Mouse (Mus musculus): ENCODE results near the gene Tpra1. TPM values are rescaled to one million over a fixed set of nuclear protein-coding genes. Genes with fewer than 3 reads are reported as not detected.
A peak's percentile ranks its signal among the peaks of the same experiment; 100 is the strongest.

The Tpra1 gene
- polyA plus RNA-seq, 1 experiment from 2014 or later, result 41.4 TPM

GRCm38 (mm10) chr6:88873965-88874867 lies 27.8 kb upstream of the Tpra1 start:
- no peak overlapping the region for H3K27ac ChIP-seq

GRCm38 (mm10) chr6:88874868-88875508 lies 27.1 kb upstream of the Tpra1 start, which contains the start of gene Podxl2:
Gene Podxl2 (minus strand): TSS chr6:88875044.
- Histone ChIP-seq H3K4me3 (peak within 1 kb of the TSS; percentile 83), H3K9ac (peak within 1 kb of the TSS; percentile 83), H3K27me3 (peaks cover 21% of the 10 kb centered on the region), H3K4me2 (peak within 1 kb of the TSS; percentile 99), H3K9me3 (replicated peaks) (no peaks in the 10 kb centered on the region), H3K4me1 (replicated peaks) (peaks cover 18% of the 10 kb centered on the region), H3K27ac (no peak within 1 kb of the TSS), H3K36me3 (no peaks in the 10 kb centered on the region)
- WGBS, result 8% methylated on average over 60 of the region's 63 CpGs
- ATAC-seq (replicated peaks; ENCODE audit: insufficient number of reproducible peaks, insufficient read depth, low FRiP score, low read depth), result peak; percentile 77

More at GRCm38 (mm10) chr6:88873965-88874867, 27.8 kb upstream of the Tpra1 start:
- H3K4me3 ChIP-seq, result peak overlapping the region; percentile 83
- peak; percentile 44; the same call in 1 of the 2 replicates for ATAC-seq (replicated peaks; ENCODE audit: insufficient number of reproducible peaks, insufficient read depth, low FRiP score, low read depth)
- no peaks in the 10 kb centered on the region for H3K9me3 ChIP-seq (replicated peaks)
- 4% methylated on average over 67 of the region's 74 CpGs for WGBS
- H3K27me3 ChIP-seq, result peaks cover 21% of the 10 kb centered on the region
- peak overlapping the region; percentile 83 for H3K9ac ChIP-seq
- peak overlapping the region; percentile 99 for H3K4me2 ChIP-seq
- H3K4me1 ChIP-seq (replicated peaks), result peaks cover 18% of the 10 kb centered on the region
- no peaks in the 10 kb centered on the region for H3K36me3 ChIP-seq

- Histone ChIP-seq H3K36me3 (peaks cover 28% of the 10 kb centered on the region), H3K4me3 (no peak overlapping the region), H3K9ac (no peak overlapping the region), H3K9me3 (replicated peaks) (no peaks in the 10 kb centered on the region), H3K27ac (no peak overlapping the region), H3K27me3 (peaks cover 13% of the 10 kb centered on the region), H3K4me2 (no peak overlapping the region), H3K4me1 (replicated peaks) (peaks cover 6% of the 10 kb centered on the region)
- ATAC-seq (replicated peaks; ENCODE audit: insufficient number of reproducible peaks, insufficient read depth, low FRiP score, low read depth), result no peak
- 66% methylated on average over 4 of the region's 4 CpGs for WGBS
Observed at GRCm38 (mm10) chr6:88879471-88879870, 22.6 kb upstream of the Tpra1 start.

- Histone ChIP-seq H3K4me3 (no peak overlapping the region), H3K9ac (no peak overlapping the region), H3K4me1 (replicated peaks) (no peaks in the 10 kb centered on the region), H3K27me3 (no peaks in the 10 kb centered on the region), H3K4me2 (no peak overlapping the region), H3K27ac (no peak overlapping the region), H3K9me3 (replicated peaks) (no peaks in the 10 kb centered on the region), H3K36me3 (peaks cover 47% of the 10 kb centered on the region)
- no peak for ATAC-seq (replicated peaks; ENCODE audit: insufficient number of reproducible peaks, insufficient read depth, low FRiP score, low read depth)
- 91% methylated on average over 7 of the region's 7 CpGs for WGBS
Observed at GRCm38 (mm10) chr6:88881334-88881733, 20.7 kb upstream of the Tpra1 start.

- no peak overlapping the region for H3K27ac ChIP-seq
- no peaks in the 10 kb centered on the region for H3K27me3 ChIP-seq
- H3K36me3 ChIP-seq, result peaks cover 74% of the 10 kb centered on the region
- no peak for ATAC-seq (replicated peaks; ENCODE audit: insufficient number of reproducible peaks, insufficient read depth, low FRiP score, low read depth)
- no peak overlapping the region for H3K9ac ChIP-seq
- no peak overlapping the region for H3K4me2 ChIP-seq
- 83% methylated on average over 10 of the region's 10 CpGs for WGBS
- no peaks in the 10 kb centered on the region for H3K4me1 ChIP-seq (replicated peaks)
- H3K9me3 ChIP-seq (replicated peaks), result no peaks in the 10 kb centered on the region
- H3K4me3 ChIP-seq, result no peak overlapping the region
Observed at GRCm38 (mm10) chr6:88884195-88884594, 17.9 kb upstream of the Tpra1 start.

- no peak overlapping the region for H3K4me2 ChIP-seq
- WGBS, result 93% methylated on average over 17 of the region's 17 CpGs
- H3K36me3 ChIP-seq, result peaks cover 79% of the 10 kb centered on the region
- H3K4me1 ChIP-seq (replicated peaks), result no peaks in the 10 kb centered on the region
- H3K4me3 ChIP-seq, result no peak overlapping the region
- H3K27ac ChIP-seq, result no peak overlapping the region
- H3K9ac ChIP-seq, result no peak overlapping the region
- H3K27me3 ChIP-seq, result no peaks in the 10 kb centered on the region
- ATAC-seq (replicated peaks; ENCODE audit: insufficient number of reproducible peaks, insufficient read depth, low FRiP score, low read depth), result no peak
- H3K9me3 ChIP-seq (replicated peaks), result no peaks in the 10 kb centered on the region
Observed at GRCm38 (mm10) chr6:88884690-88885089, 17.4 kb upstream of the Tpra1 start.

GRCm38 (mm10) chr6:88885644-88886416 lies 16.2 kb upstream of the Tpra1 start:
- no peaks in the 10 kb centered on the region for H3K9me3 ChIP-seq (replicated peaks)
- 92% methylated on average over 12 of the region's 12 CpGs for WGBS
- H3K4me3 ChIP-seq, result no peak overlapping the region
- no peaks in the 10 kb centered on the region for H3K4me1 ChIP-seq (replicated peaks)
- H3K27me3 ChIP-seq, result no peaks in the 10 kb centered on the region
- peaks cover 90% of the 10 kb centered on the region for H3K36me3 ChIP-seq
- no peak overlapping the region for H3K4me2 ChIP-seq
- H3K27ac ChIP-seq, result no peak overlapping the region
- no peak for ATAC-seq (replicated peaks; ENCODE audit: insufficient number of reproducible peaks, insufficient read depth, low FRiP score, low read depth)
- H3K9ac ChIP-seq, result no peak overlapping the region

- Histone ChIP-seq H3K36me3 (peaks cover 93% of the 10 kb centered on the region), H3K9me3 (replicated peaks) (no peaks in the 10 kb centered on the region), H3K27me3 (no peaks in the 10 kb centered on the region), H3K4me3 (no peak overlapping the region), H3K4me2 (no peak overlapping the region), H3K9ac (no peak overlapping the region), H3K4me1 (replicated peaks) (no peaks in the 10 kb centered on the region), H3K27ac (no peak overlapping the region)
- 71% methylated on average over 2 of the region's 2 CpGs for WGBS
- ATAC-seq (replicated peaks; ENCODE audit: insufficient number of reproducible peaks, insufficient read depth, low FRiP score, low read depth), result no peak
Observed at GRCm38 (mm10) chr6:88886417-88886967, 15.6 kb upstream of the Tpra1 start.

- no peak overlapping the region for H3K4me2 ChIP-seq
- no peak for ATAC-seq (replicated peaks; ENCODE audit: insufficient number of reproducible peaks, insufficient read depth, low FRiP score, low read depth)
- peaks cover 86% of the 10 kb centered on the region for H3K36me3 ChIP-seq
- no peak overlapping the region for H3K4me3 ChIP-seq
- 81% methylated on average over 13 of the region's 13 CpGs for WGBS
- 0 out of 2 replicates have a peak, but pooled peaks cover 3% of the 10 kb centered on the region for H3K4me1 ChIP-seq (replicated peaks)
- no peak overlapping the region for H3K27ac ChIP-seq
- no peaks in the 10 kb centered on the region for H3K27me3 ChIP-seq
- H3K9ac ChIP-seq, result no peak overlapping the region
- H3K9me3 ChIP-seq (replicated peaks), result no peaks in the 10 kb centered on the region
Observed at GRCm38 (mm10) chr6:88889410-88890042, 12.5 kb upstream of the Tpra1 start.

GRCm38 (mm10) chr6:88890832-88891231 lies 11.2 kb upstream of the Tpra1 start:
- ATAC-seq (replicated peaks; ENCODE audit: insufficient number of reproducible peaks, insufficient read depth, low FRiP score, low read depth), result no peak
- WGBS, result 89% methylated on average over 7 of the region's 7 CpGs
- no peak overlapping the region for H3K4me3 ChIP-seq
- no peak overlapping the region for H3K9ac ChIP-seq
- no peaks in the 10 kb centered on the region for H3K27me3 ChIP-seq
- H3K9me3 ChIP-seq (replicated peaks), result no peaks in the 10 kb centered on the region
- peaks cover 73% of the 10 kb centered on the region for H3K36me3 ChIP-seq
- H3K27ac ChIP-seq, result no peak overlapping the region
- H3K4me2 ChIP-seq, result no peak overlapping the region
- 0 out of 2 replicates have a peak, but pooled peaks cover 5% of the 10 kb centered on the region for H3K4me1 ChIP-seq (replicated peaks)

Measured in heart, embryonic 15.5 days (tissue).